In genomic region chr17:35077786-35078233, GRCm38 (mm10) we compare ENCODE assay signal across 8 mouse cellular contexts. TPM values are rescaled to one million over a fixed set of nuclear protein-coding genes. Genes with fewer than 3 reads are reported as not detected.
DNase-seq lines count a peak whose midpoint lies in the region; ATAC-seq and TF ChIP-seq lines count a peak whose summit lies in the region.

TSS of gene Ly6g6d (minus strand) at chr17:35078065.

- no peaks in the 10 kb centered on the region for H3K27me3 ChIP-seq in spleen, adult 2 months (ENCODE audit: control insufficient read depth, insufficient read depth, low read length)
- H3K27me3 ChIP-seq in forebrain, embryonic 12.5 days: peaks cover 35% of the 10 kb centered on the region; the same call in 1 of the 2 replicates
- no peaks in the 10 kb centered on the region for H3K27me3 ChIP-seq in hindbrain, postnatal 0 days (ENCODE audit: insufficient read depth, low read length)
- H3K27me3 ChIP-seq in liver, embryonic 13.5 days: peaks cover 29% of the 10 kb centered on the region

- no peaks in the 10 kb centered on the region for H3K9me3 ChIP-seq in forebrain, embryonic 12.5 days
- no peaks in the 10 kb centered on the region for H3K9me3 ChIP-seq in hindbrain, postnatal 0 days (ENCODE audit: low read length)
- H3K9me3 ChIP-seq in liver, embryonic 13.5 days (replicated peaks): no peaks in the 10 kb centered on the region

- DNase-seq in spleen, adult 2 months (ENCODE audit: low read depth in 1 of 2, low spot score in 2 of 2): peak in 1 of 2 experiments; percentile 19
- DNase-seq in spleen, postnatal 4 days (ENCODE audit: low spot score in 2 of 2): no peak
- peak; percentile 46 for DNase-seq in hindbrain, postnatal 0 days (ENCODE audit: low spot score)
- DNase-seq in liver, embryonic 13.5 days: no peak
- DNase-seq in neural tube, embryonic 10.5 days (ENCODE audit: extremely low spot score, low spot score): peak; percentile 37
- no peak for DNase-seq in spleen, adult 12 weeks (ENCODE audit: low spot score)
- DNase-seq in left cerebral cortex, adult 8-10 months (ENCODE audit: low spot score in 2 of 2): no peak

- no peak within 1 kb of the TSS; the same call in 1 of the 2 replicates for H3K4me3 ChIP-seq in spleen, adult 2 months (ENCODE audit: extremely low read depth, insufficient read depth, insufficient read length)
- H3K4me3 ChIP-seq in forebrain, embryonic 12.5 days (replicated peaks): peak within 1 kb of the TSS; percentile 14; the same call in 1 of the 2 replicates
- H3K4me3 ChIP-seq in hindbrain, postnatal 0 days (ENCODE audit: low read length): peak within 1 kb of the TSS; percentile 20
- H3K4me3 ChIP-seq in liver, embryonic 13.5 days (replicated peaks): no peak within 1 kb of the TSS; the same call in 1 of the 2 replicates

- H3K4me1 ChIP-seq in spleen, adult 2 months (ENCODE audit: control insufficient read depth, insufficient read depth, insufficient read length): no peaks in the 10 kb centered on the region; the same call in 1 of the 2 replicates
- H3K4me1 ChIP-seq in forebrain, embryonic 12.5 days: peaks cover 21% of the 10 kb centered on the region
- H3K4me1 ChIP-seq in hindbrain, postnatal 0 days (ENCODE audit: insufficient read depth, low read length): no peaks in the 10 kb centered on the region
- H3K4me1 ChIP-seq in liver, embryonic 13.5 days (replicated peaks): peaks cover 56% of the 10 kb centered on the region

- 4% methylated on average over 14 of the region's 14 CpGs for WGBS in spleen, adult 2 months
- 11% methylated on average over 14 of the region's 14 CpGs for WGBS in forebrain, embryonic 12.5 days
- WGBS in hindbrain, postnatal 0 days: 11% methylated on average over 14 of the region's 14 CpGs
- WGBS in liver, embryonic 13.5 days (ENCODE audit: insufficient replicate concordance): 13% methylated on average over 14 of the region's 14 CpGs

- H3K27ac ChIP-seq in spleen, adult 2 months (ENCODE audit: insufficient read depth, low read length): no peak within 1 kb of the TSS
- no peak within 1 kb of the TSS for H3K27ac ChIP-seq in forebrain, embryonic 12.5 days
- no peak within 1 kb of the TSS for H3K27ac ChIP-seq in hindbrain, postnatal 0 days
- no peak within 1 kb of the TSS for H3K27ac ChIP-seq in liver, embryonic 13.5 days

- TF ChIP-seq CTCF in spleen, adult 2 months (IDR thresholded peaks at IDR 0.05; ENCODE audit: extremely low read depth, insufficient read depth, insufficient read length, insufficient replicate concordance): peak; percentile 22; the same call in 1 of the 2 replicates
- TF ChIP-seq CTCF in hindbrain, postnatal 0 days (IDR thresholded peaks at IDR 0.05; ENCODE audit: low read depth): peak; percentile 68

- no peaks in the 10 kb centered on the region for H3K36me3 ChIP-seq in spleen, adult 2 months (ENCODE audit: control insufficient read depth, insufficient read depth, low read length)
- no peaks in the 10 kb centered on the region for H3K36me3 ChIP-seq in forebrain, embryonic 12.5 days (replicated peaks)
- H3K36me3 ChIP-seq in hindbrain, postnatal 0 days (ENCODE audit: insufficient read depth, low read length): no peaks in the 10 kb centered on the region
- H3K36me3 ChIP-seq in liver, embryonic 13.5 days: no peaks in the 10 kb centered on the region

- TF ChIP-seq POLR2A in spleen, adult 2 months (IDR thresholded peaks at IDR 0.05; ENCODE audit: low read depth, low read length): no peak

- H3K9ac ChIP-seq in forebrain, embryonic 12.5 days: peak within 1 kb of the TSS; percentile 22; the same call in 1 of the 2 replicates
- H3K9ac ChIP-seq in hindbrain, postnatal 0 days (replicated peaks; ENCODE audit: low read length): no peak within 1 kb of the TSS; the same call in 1 of the 2 replicates
- H3K9ac ChIP-seq in liver, embryonic 13.5 days: 0 out of 2 replicates have a peak within 1 kb of the TSS, but pooled peaks have one; percentile 28

- H3K4me2 ChIP-seq in forebrain, embryonic 12.5 days: peak within 1 kb of the TSS; percentile 39
- H3K4me2 ChIP-seq in hindbrain, postnatal 0 days (ENCODE audit: low read depth, low read length): peak within 1 kb of the TSS; percentile 49
- peak within 1 kb of the TSS; percentile 32 for H3K4me2 ChIP-seq in liver, embryonic 13.5 days

- no peak for ATAC-seq in forebrain, embryonic 12.5 days (ENCODE audit: low FRiP score)
- peak; percentile 71; the same call in 1 of the 2 replicates for ATAC-seq in hindbrain, postnatal 0 days
- ATAC-seq in liver, embryonic 13.5 days (ENCODE audit: low read depth): no peak

RNA-seq across cellular contexts. Expression of gene Ly6g6d, which starts in this region (rescaled TPM):
- polyA plus RNA-seq in spleen, adult 2 months (2012; rRNA removed): 1.3 and 1.8 TPM in 2 replicates
- 0.29 and 1.6 TPM in 2 replicates for polyA plus RNA-seq in forebrain, embryonic 12.5 days (2016; fragmentation: Nextera tagmentation; extraction: Ambion mirVana)
- 0.78 TPM in 1 of 2 replicates, not detected in the other for total RNA-seq in hindbrain, postnatal 0 days (2014; rRNA removed)
- 1.3 and 1.9 TPM in 2 replicates for polyA plus RNA-seq in hindbrain, postnatal 0 days (2015; fragmentation: Nextera tagmentation; extraction: Ambion mirVana)
- polyA plus RNA-seq in liver, embryonic 13.5 days (2015; fragmentation: Nextera tagmentation; extraction: Ambion mirVana): 0.35 and 0.47 TPM in 2 replicates
- total RNA-seq in left cerebral cortex, adult 8-10 months (2022): 1 to 10 TPM in 3 of 4 experiments, under 1 TPM in 1; 0.70 to 1.8 (median 1.3) TPM

Comparison
In these comparisons a context has a peak if more than half of its experiments do, and no peak if none do; other contexts are left out.
1. DNase-seq: peak in hindbrain, postnatal 0 days (single experiment) and neural tube, embryonic 10.5 days (single experiment); none in spleen, postnatal 4 days (0 of 2), liver, embryonic 13.5 days (single experiment), spleen, adult 12 weeks (single experiment) and left cerebral cortex, adult 8-10 months (0 of 2).
2. H3K4me3 ChIP-seq: peak in forebrain, embryonic 12.5 days (single experiment) and hindbrain, postnatal 0 days (single experiment); none in spleen, adult 2 months (single experiment) and liver, embryonic 13.5 days (single experiment).
3. Peak in every context shown above with its lines, with median percentiles within 50 percentile points of each other: H3K4me2 ChIP-seq.